In the genomic region with DNA sequence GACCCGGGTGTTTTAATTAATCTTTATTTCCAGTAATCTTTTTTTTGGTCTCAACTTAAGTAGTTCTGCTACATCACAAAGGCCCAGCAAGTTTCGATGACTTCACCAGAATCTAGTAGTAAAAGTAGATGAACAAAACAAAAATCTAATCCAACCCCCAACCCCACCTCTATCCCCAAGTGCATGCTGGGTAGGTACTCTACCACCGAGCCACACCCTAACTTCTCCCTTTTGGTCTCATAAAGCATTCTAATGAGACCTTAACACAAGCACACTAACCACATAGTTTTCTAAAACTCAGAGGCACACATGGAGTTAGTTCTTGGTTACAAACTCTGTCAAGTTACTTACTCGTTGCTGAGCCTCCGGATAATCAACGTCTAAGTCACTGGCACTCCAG, we compare ENCODE assay signal across 26 mouse cellular contexts.
"Had no signal": no experiment of that assay in that cellular context is flagged by ENCODE, and none has a peak within 500 bp of the region (broad histone marks: within the 10 kb centered on the region; RNA-seq: fewer than 3 reads in every experiment).

No protein-coding gene starts in this region.

- DNase-seq: gastrocnemius, adult 2 months; gastrocnemius, postnatal 10 days; gastrocnemius, postnatal 25 days; heart, adult 18-20 months; heart, postnatal 14 days; heart, postnatal 36 days; kidney, adult 11 months; kidney, adult 2 months; kidney, adult 9 months; kidney, postnatal 14 days; kidney, postnatal 36 days; layer of hippocampus, adult 9-11 months; layer of hippocampus, postnatal 36 days; left cerebral cortex, postnatal 4 days; lung, adult 18-20 months had no signal

- H3K4me2 ChIP-seq: heart, embryonic 11.5 days; heart, embryonic 13.5 days; heart, embryonic 15.5 days; hindbrain, embryonic 13.5 days; hindbrain, embryonic 15.5 days; kidney, embryonic 15.5 days; limb, embryonic 13.5 days; limb, embryonic 15.5 days had no signal

- H3K4me3 ChIP-seq: gastrocnemius, adult 2 months; heart, embryonic 13.5 days; heart, embryonic 15.5 days; hindbrain, embryonic 13.5 days; hindbrain, embryonic 15.5 days; kidney, embryonic 15.5 days; limb, embryonic 13.5 days; limb, embryonic 15.5 days had no signal

- H3K36me3 ChIP-seq: heart, embryonic 13.5 days; heart, embryonic 15.5 days; hindbrain, embryonic 13.5 days; hindbrain, embryonic 15.5 days; kidney, embryonic 15.5 days; limb, embryonic 13.5 days; limb, embryonic 15.5 days had no signal

- H3K9ac ChIP-seq: heart, embryonic 13.5 days; heart, embryonic 15.5 days; hindbrain, embryonic 13.5 days; hindbrain, embryonic 15.5 days; kidney, embryonic 15.5 days; limb, embryonic 13.5 days; limb, embryonic 15.5 days had no signal

- H3K27ac ChIP-seq: gastrocnemius, adult 2 months; heart, embryonic 13.5 days; heart, embryonic 15.5 days; hindbrain, embryonic 13.5 days; hindbrain, embryonic 15.5 days; hindbrain, postnatal 0 days; kidney, embryonic 15.5 days; kidney, postnatal 0 days; limb, embryonic 13.5 days; limb, embryonic 15.5 days had no signal

- ATAC-seq: hindbrain, postnatal 0 days; intestine, embryonic 16.5 days had no signal

- H3K9me3 ChIP-seq: heart, embryonic 13.5 days; heart, embryonic 15.5 days; hindbrain, embryonic 13.5 days; hindbrain, embryonic 15.5 days; kidney, embryonic 15.5 days; limb, embryonic 13.5 days; limb, embryonic 15.5 days had no signal

- H3K27me3 ChIP-seq: heart, embryonic 13.5 days; heart, embryonic 15.5 days; hindbrain, embryonic 13.5 days; hindbrain, embryonic 15.5 days; kidney, embryonic 15.5 days; limb, embryonic 13.5 days; limb, embryonic 15.5 days had no signal
